Mouse (Mus musculus) layer of hippocampus, adult 2 months (tissue): ENCODE results near the gene Tll2. TPM values are rescaled to one million over a fixed set of nuclear protein-coding genes. Genes with fewer than 3 reads are reported as not detected.

Experiments used
- DNase-seq, 2 experiments: peaks; one replicate each; pipeline ENCODE4 v3.0.0; 2022; ENCODE audit warnings: low spot score in 2 of 2
- H3K27ac ChIP-seq: fragments of 200-600 bp; 2 replicates; pipeline ENCODE4 v1.8.1; 2022
- H3K4me3 ChIP-seq: fragments of 200-600 bp; 2 replicates; pipeline ENCODE4 v1.8.1; 2022; ENCODE audit warnings: mild to moderate bottlenecking
- CTCF ChIP-seq: fragments of 200-600 bp; conservative IDR thresholded peaks from 2 replicates; pipeline ENCODE4 v1.8.1; 2022; ENCODE audit warnings: antibody characterized with exemption, mild to moderate bottlenecking, moderate library complexity
- total RNA-seq, 2 experiments: library from RNA; stranded (reverse); gene quantifications; 2 replicates each; pipeline ENCODE4 v1.2.3; 2021

Tll2 gene
- total RNA-seq, 2 experiments from 2014 or later: 0.61 to 0.69 TPM

DNA sequence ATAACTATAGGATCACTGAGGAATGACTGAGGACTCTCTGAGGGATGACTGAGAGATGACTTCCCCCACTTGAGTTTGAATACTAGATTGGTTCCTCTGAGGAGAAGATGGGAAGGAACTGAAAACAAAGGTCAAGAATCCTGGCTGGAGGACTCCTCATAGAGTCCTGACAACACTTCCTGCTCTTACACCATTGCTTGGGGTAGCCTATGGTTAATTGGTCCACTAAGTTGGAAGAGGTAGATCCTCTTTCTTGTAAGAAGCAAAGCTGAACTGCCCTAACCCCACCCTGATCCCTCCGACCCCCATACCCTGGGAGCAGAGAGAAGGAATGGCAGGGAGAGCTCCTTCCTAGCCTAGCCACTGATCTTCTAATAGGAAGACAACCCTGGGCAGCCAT, 154.9 kb downstream of the Tll2 start:
- Histone ChIP-seq H3K27ac (no peak overlapping the region), H3K4me3 (no peak overlapping the region)
- DNase-seq: no peak

DNA sequence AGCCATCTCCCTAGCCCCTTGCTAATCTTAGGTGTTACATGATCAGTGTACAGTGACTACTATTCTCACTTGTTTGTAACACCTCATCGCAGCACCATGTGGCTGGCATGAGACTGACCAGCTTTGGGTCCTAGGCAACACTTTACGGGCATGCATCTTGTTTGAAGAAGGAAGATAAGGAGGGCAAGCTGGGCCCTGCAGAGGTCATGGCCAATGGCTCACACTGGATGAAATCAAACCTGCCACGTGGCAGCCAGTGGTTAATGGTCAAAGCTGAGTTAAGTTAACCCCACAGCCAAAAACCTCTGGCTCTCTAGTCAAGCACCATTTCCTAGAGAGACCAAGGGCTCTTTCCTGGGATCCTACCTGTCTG, 158.5 kb downstream of the Tll2 start:
- DNase-seq: no peak
- Histone ChIP-seq H3K4me3 (no peak overlapping the region), H3K27ac (no peak overlapping the region)
- no peak for TF ChIP-seq CTCF

More for the DNA sequence above, 154.9 kb downstream of the Tll2 start:
- TF ChIP-seq CTCF: no peak

DNA sequence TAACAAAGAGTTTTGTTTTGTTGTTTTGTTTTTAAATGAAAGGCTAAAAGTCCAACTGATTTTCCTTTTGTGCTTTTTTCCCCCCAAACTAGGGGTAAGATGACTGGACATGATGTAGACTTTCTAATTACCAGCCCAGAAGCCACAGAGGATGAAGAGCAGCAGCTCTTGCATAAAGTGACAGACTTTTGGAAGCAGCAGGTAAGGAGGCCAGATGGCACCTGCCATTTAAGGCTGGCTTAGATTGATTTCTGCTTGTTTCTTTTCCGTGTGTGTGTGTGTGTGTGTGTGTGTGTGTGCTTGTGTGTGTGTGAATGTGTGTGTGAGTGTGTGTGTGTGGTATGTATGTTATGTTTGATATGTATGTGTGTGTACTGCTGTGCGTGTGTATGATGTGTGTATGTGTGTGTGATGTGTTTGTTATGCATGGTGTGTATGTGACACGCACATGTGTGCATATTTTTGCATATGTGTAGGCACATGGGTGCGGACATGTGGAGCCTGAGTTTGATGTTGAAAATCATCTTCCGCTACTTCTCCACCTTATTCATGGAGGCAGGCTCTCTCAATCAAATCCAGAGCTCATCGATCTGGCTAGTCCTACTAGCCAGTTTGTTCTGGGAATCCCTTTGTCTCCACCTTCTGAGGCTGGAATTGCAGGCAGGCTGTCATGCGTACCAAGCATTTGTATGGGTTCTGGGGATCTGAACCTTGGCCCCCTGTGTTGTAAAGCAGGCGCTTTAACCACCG, 159.0 kb downstream of the Tll2 start:
- Histone ChIP-seq H3K27ac (no peak overlapping the region; the same call in 1 of the 2 replicates), H3K4me3 (no peak overlapping the region)
- TF ChIP-seq CTCF: no peak
- peak; percentile 34 to 37 for DNase-seq

- H3K4me3 ChIP-seq: no peak overlapping the region
- H3K27ac ChIP-seq: no peak overlapping the region
- DNase-seq: no peak
- no peak for TF ChIP-seq CTCF
Measured at GRCm38 (mm10) chr19:41045091-41045770, 161.4 kb downstream of the Tll2 start.

GRCm38 (mm10) chr19:41039110-41039509, 167.5 kb downstream of the Tll2 start:
- Histone ChIP-seq H3K27ac (no peak overlapping the region), H3K4me3 (no peak overlapping the region)
- no peak for TF ChIP-seq CTCF
- no peak for DNase-seq

- peak in 1 of 2 experiments; percentile 32 for DNase-seq
- TF ChIP-seq CTCF: no peak
- Histone ChIP-seq H3K27ac (peak overlapping the region; percentile 51; the same call in 1 of the 2 replicates), H3K4me3 (no peak overlapping the region)
Measured at GRCm38 (mm10) chr19:41035809-41036551, 170.7 kb downstream of the Tll2 start.

Other genes with a start within 250 kb of the Tll2 start
- gene Blnk, start 212.3 kb downstream of the Tll2 start, total RNA-seq: 1 to 10 TPM; 6.0 to 6.7 TPM
- not detected for gene Dntt, start 177.6 kb downstream of the Tll2 start, total RNA-seq
- 10 to 100 TPM in 1 of 2 experiments, 1 to 10 TPM in 1; 8.8 to 10.8 TPM for gene Opalin, start 129.7 kb downstream of the Tll2 start, total RNA-seq
- 100 to 1,000 TPM; 114 to 118 TPM for gene Tm9sf3, start 57.2 kb upstream of the Tll2 start, total RNA-seq
- 1 to 10 TPM; 2.0 to 2.1 TPM for gene Pik3ap1, start 178.3 kb upstream of the Tll2 start, total RNA-seq